Mouse (Mus musculus) forebrain, embryonic 16.5 days (tissue): ENCODE results near the gene Ppp1r36. TPM values are rescaled to one million over a fixed set of nuclear protein-coding genes. Genes with fewer than 3 reads are reported as not detected.

ENCODE experiments used
- ATAC-seq: fragments of 200-750 bp; cut with Nextera tagmentation; 2 replicates; pipeline ENCODE4 v1.8.0; 2017; ENCODE audit warnings: mild to moderate bottlenecking, moderate library complexity
- H3K27ac ChIP-seq: fragments of 300-500 bp; sonication (generic); 2 replicates; pipeline ENCODE4 v1.5.1; 2014; ENCODE audit warnings: low read length, control low read depth
- H3K27me3 ChIP-seq: fragments of 300-500 bp; sonication (generic); replicated peaks from 2 replicates; pipeline ENCODE4 v1.6.1; 2014; ENCODE audit warnings: low read length; ENCODE audit not compliant: control insufficient read depth, insufficient read depth
- H3K36me3 ChIP-seq: fragments of 300-500 bp; sonication (generic); 2 replicates; pipeline ENCODE4 v1.6.1; 2014; ENCODE audit not compliant: control insufficient read depth, insufficient read depth
- H3K4me1 ChIP-seq: fragments of 300-500 bp; sonication (generic); replicated peaks from 2 replicates; pipeline ENCODE4 v1.6.1; 2014; ENCODE audit warnings: low read length; ENCODE audit not compliant: control insufficient read depth, insufficient read depth
- H3K4me2 ChIP-seq: fragments of 300-500 bp; sonication (generic); 2 replicates; pipeline ENCODE4 v1.6.1; 2014; ENCODE audit warnings: mild to moderate bottlenecking, low read length, control low read depth
- H3K4me3 ChIP-seq: fragments of 300-500 bp; sonication (generic); replicated peaks from 2 replicates; pipeline ENCODE4 v1.5.1; 2014; ENCODE audit warnings: mild to moderate bottlenecking, low read length, control low read depth
- H3K9ac ChIP-seq: fragments of 300-500 bp; sonication (generic); replicated peaks from 2 replicates; pipeline ENCODE4 v1.6.1; 2014; ENCODE audit warnings: low read depth, low read length, control low read depth
- H3K9me3 ChIP-seq: fragments of 300-500 bp; sonication (generic); 2 replicates; pipeline ENCODE4 v1.6.1; 2016; ENCODE audit warnings: low read length; ENCODE audit not compliant: control insufficient read depth
- WGBS: fragments of 180-500 bp; shearing (Covaris S2); extraction: QIAGEN DNeasy Blood & Tissue Kit; methylation state at CpG from one replicate; pipeline ENCODE4 v1.1.7; 2014; 5-methylcytosine and 5-hydroxymethylcytosine counted together
- polyA plus RNA-seq: library from polyadenylated mRNA; unstranded; fragments of >200 nt; fragmentation: Nextera tagmentation; extraction: Ambion mirVana; gene quantifications from 2 replicates; pipeline ENCODE4 v1.2.1, GENCODE M21; 2015

Ppp1r36 gene
- polyA plus RNA-seq, 1 experiment from 2014 or later: 0.73 TPM

- Histone ChIP-seq H3K27ac (no peak overlapping the region), H3K9me3 (no peaks in the 10 kb centered on the region), H3K4me3 (no peak overlapping the region), H3K4me1 (peaks cover 17% of the 10 kb centered on the region), H3K9ac (no peak overlapping the region), H3K27me3 (no peaks in the 10 kb centered on the region), H3K4me2 (no peak overlapping the region), H3K36me3 (no peaks in the 10 kb centered on the region)
- ATAC-seq: no peak
- 73% methylated on average over 6 of the region's 6 CpGs for WGBS
These were observed 43.3 kb upstream of the Ppp1r36 start for GRCm38 (mm10) chr12:76373991-76374390.

DNA sequence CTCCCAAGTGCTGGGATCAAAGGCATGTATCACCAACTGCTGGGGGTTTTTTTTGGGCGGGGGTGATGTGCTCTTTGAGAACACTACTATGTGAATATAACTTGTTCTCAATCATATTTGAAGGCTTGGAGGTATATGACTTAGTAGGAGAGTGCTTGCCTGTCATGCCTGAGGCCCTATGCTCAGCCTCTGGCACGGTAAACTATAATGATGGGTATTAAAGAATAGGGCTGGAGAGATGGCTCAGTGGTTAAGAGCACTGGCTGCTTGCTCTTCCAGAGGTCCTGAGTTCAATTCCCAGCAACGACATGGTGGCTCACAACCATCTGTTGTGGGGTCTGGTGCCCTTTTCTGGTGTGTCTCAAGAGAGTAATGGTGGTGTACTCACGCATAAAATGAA is 42.4 kb upstream of the Ppp1r36 start:
- Histone ChIP-seq H3K4me3 (no peak overlapping the region), H3K9ac (no peak overlapping the region), H3K4me2 (no peak overlapping the region), H3K27me3 (no peaks in the 10 kb centered on the region), H3K4me1 (peaks cover 17% of the 10 kb centered on the region), H3K9me3 (no peaks in the 10 kb centered on the region), H3K27ac (no peak overlapping the region), H3K36me3 (no peaks in the 10 kb centered on the region)
- ATAC-seq: no peak
- 84% methylated on average over 4 of the region's 4 CpGs for WGBS

DNA sequence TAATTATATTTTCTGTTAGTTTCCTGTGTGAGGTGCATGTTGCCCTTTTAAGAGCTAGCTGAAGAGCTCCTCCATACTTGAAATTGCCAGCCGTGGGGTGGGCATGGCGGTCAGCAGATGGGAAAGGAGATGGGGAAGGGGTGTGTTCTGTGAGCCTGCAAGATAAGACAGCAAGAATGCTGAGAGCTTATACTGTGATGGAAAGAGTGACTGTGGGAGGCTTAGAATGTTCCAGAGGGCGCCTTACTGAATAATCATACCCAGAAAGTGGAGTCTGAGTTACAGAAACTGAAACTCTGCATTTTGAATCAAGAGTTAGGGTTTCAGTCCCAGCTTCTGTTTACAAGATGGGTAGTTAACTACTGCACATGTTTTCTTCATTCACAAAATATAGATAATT is 41.8 kb upstream of the Ppp1r36 start:
- Histone ChIP-seq H3K36me3 (no peaks in the 10 kb centered on the region), H3K4me1 (peaks cover 17% of the 10 kb centered on the region), H3K27ac (no peak overlapping the region), H3K9me3 (no peaks in the 10 kb centered on the region), H3K4me2 (no peak overlapping the region), H3K27me3 (no peaks in the 10 kb centered on the region), H3K4me3 (no peak overlapping the region), H3K9ac (no peak overlapping the region)
- no peak for ATAC-seq
- 88% methylated on average over 3 of the region's 3 CpGs for WGBS

GRCm38 (mm10) chr12:76376649-76377048 is 40.7 kb upstream of the Ppp1r36 start:
- Histone ChIP-seq H3K27ac (no peak overlapping the region), H3K9ac (no peak overlapping the region), H3K36me3 (no peaks in the 10 kb centered on the region), H3K4me1 (peaks cover 13% of the 10 kb centered on the region), H3K4me2 (no peak overlapping the region), H3K9me3 (no peaks in the 10 kb centered on the region), H3K4me3 (no peak overlapping the region), H3K27me3 (no peaks in the 10 kb centered on the region)
- 37% methylated on average over 7 of the region's 7 CpGs for WGBS
- ATAC-seq: 0 out of 2 replicates have a peak, but pooled peaks have one; percentile 40

DNA sequence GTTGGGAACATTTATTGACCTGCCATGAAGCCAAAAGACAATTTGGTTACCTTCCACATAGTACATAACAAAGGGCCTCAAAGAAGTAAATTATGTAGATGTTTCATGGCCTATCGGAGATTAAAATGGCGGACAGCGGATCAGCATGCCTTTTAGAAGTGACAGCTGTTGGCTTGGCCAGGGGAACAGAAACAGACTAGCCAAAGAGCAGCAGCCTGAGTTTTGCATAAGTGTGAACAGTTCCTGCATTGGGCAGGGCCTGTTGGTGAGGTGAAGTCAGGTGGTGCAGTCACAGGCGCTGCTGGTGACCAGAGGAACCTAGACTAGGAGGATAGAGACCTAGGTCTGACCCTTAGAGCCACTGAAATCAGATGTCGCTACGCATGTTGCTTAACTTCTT is 40.3 kb upstream of the Ppp1r36 start:
- Histone ChIP-seq H3K4me1 (peaks cover 9% of the 10 kb centered on the region), H3K4me2 (no peak overlapping the region), H3K36me3 (no peaks in the 10 kb centered on the region), H3K27me3 (no peaks in the 10 kb centered on the region), H3K9me3 (no peaks in the 10 kb centered on the region), H3K9ac (no peak overlapping the region), H3K4me3 (no peak overlapping the region), H3K27ac (no peak overlapping the region)
- ATAC-seq: no peak
- 91% methylated on average over 6 of the region's 6 CpGs for WGBS

DNA sequence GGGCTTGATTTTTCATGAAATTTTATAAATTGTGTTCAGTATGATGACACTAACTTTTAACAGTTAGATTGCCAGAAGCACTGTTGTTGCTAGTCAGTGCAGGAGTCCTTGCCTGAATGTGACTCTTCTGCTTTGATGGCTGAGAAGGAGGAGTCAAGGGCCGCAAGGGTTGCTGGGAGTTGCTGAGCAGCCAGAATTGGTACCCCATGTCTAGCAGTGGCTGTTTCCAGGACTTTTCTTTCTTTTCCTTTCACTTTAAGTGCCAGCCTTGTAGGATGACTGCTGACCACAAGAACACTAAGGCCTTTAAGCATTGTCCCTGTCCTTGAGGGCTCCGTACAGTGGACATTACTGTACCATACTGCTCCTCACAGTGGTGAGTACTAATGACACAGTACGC is 39.6 kb upstream of the Ppp1r36 start:
- Histone ChIP-seq H3K27ac (no peak overlapping the region), H3K27me3 (no peaks in the 10 kb centered on the region), H3K4me1 (peaks cover 2% of the 10 kb centered on the region), H3K36me3 (no peaks in the 10 kb centered on the region), H3K9me3 (no peaks in the 10 kb centered on the region), H3K4me2 (no peak overlapping the region), H3K4me3 (no peak overlapping the region), H3K9ac (no peak overlapping the region)
- no peak for ATAC-seq
- WGBS: 93% methylated on average over 3 of the region's 3 CpGs

DNA sequence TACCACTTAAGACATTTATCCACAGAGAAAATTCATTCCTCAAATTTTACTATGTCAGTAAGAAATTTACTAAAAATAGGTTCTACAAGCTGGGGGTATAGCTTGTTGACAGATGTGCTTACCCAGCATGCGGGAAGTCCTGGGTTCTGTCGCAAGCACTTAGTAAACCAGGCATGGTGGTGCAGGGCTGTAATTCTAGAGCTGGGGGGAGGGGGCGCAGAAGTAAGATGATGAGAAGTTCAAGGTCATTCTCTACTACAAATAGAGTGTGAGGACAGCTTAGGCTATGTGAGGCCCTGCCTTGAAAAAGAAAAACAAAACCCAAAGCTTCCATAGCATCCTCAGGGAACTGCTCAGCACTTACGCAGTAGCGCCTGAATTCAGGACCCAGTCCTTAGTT is 38.8 kb upstream of the Ppp1r36 start:
- peaks cover 2% of the 10 kb centered on the region; the same call in 1 of the 2 replicates for H3K4me1 ChIP-seq

DNA sequence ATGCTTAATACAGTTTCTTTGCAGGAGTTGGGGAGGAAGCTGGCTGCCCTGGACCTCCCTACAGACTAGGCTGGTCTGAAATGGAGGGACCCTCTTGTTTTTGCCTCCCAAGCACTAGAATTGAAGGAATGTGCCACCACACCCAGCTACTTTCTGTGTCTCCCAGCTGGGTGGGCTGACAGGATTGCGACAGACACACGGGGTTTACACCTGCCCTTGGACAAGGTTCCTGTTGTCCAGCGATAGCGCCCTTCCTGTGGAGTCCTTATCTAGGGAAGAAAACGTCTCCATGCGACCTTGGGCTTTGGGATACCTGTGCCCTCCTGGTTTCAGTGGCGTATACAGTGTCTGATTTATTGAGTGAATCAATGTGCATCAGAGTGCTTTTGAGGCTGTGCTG is 37.2 kb upstream of the Ppp1r36 start:
- no peaks in the 10 kb centered on the region; the same call in 1 of the 2 replicates for H3K4me1 ChIP-seq
- H3K27ac ChIP-seq: no peak overlapping the region
- H3K4me3 ChIP-seq: no peak overlapping the region
- H3K36me3 ChIP-seq: no peaks in the 10 kb centered on the region
- 92% methylated on average over 7 of the region's 7 CpGs for WGBS
- H3K27me3 ChIP-seq: no peaks in the 10 kb centered on the region
- no peak overlapping the region for H3K9ac ChIP-seq
- no peak overlapping the region for H3K4me2 ChIP-seq
- H3K9me3 ChIP-seq: no peaks in the 10 kb centered on the region
- ATAC-seq: no peak

More for the DNA sequence above, 38.8 kb upstream of the Ppp1r36 start:
- ATAC-seq: no peak
- no peak overlapping the region for H3K4me2 ChIP-seq
- no peak overlapping the region for H3K9ac ChIP-seq
- H3K4me3 ChIP-seq: no peak overlapping the region
- H3K36me3 ChIP-seq: no peaks in the 10 kb centered on the region
- WGBS: 92% methylated on average over 5 of the region's 5 CpGs
- no peaks in the 10 kb centered on the region for H3K9me3 ChIP-seq
- no peak overlapping the region for H3K27ac ChIP-seq
- H3K27me3 ChIP-seq: no peaks in the 10 kb centered on the region

DNA sequence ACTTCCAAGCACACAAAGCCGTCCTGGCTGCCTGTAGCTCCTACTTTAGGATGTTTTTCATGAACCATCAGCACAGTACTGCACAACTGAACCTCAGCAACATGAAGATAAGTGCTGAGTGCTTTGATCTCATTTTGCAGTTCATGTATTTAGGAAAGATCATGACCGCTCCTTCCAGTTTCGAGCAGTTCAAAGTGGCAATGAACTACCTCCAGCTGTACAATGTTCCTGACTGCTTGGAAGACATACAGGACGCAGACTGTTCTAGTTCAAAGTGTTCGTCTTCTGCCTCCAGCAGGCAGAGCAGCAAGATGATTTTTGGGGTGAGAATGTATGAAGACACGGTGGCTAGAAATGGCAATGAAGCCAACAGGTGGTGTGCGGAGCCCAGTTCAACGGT is 32.0 kb upstream of the Ppp1r36 start:
- Histone ChIP-seq H3K4me3 (no peak overlapping the region), H3K4me2 (no peak overlapping the region), H3K4me1 (no peaks in the 10 kb centered on the region; the same call in 1 of the 2 replicates), H3K27ac (no peak overlapping the region), H3K9me3 (no peaks in the 10 kb centered on the region), H3K36me3 (peaks cover 5% of the 10 kb centered on the region; the same call in 1 of the 2 replicates), H3K9ac (no peak overlapping the region), H3K27me3 (no peaks in the 10 kb centered on the region)
- 95% methylated on average over 8 of the region's 8 CpGs for WGBS
- ATAC-seq: no peak

- Histone ChIP-seq H3K27ac (no peak overlapping the region), H3K4me1 (no peaks in the 10 kb centered on the region; the same call in 1 of the 2 replicates), H3K4me3 (no peak overlapping the region), H3K9me3 (no peaks in the 10 kb centered on the region), H3K36me3 (peaks cover 5% of the 10 kb centered on the region; the same call in 1 of the 2 replicates), H3K27me3 (no peaks in the 10 kb centered on the region), H3K4me2 (0 out of 2 replicates have a peak overlapping the region, but pooled peaks have one; percentile 10), H3K9ac (no peak overlapping the region)
- WGBS: 47% methylated on average over 11 of the region's 11 CpGs
- ATAC-seq: no peak; the same call in 1 of the 2 replicates
These were observed 28.5 kb upstream of the Ppp1r36 start for GRCm38 (mm10) chr12:76388794-76389193.
